Mouse (Mus musculus) stomach, embryonic 16.5 days (tissue): ENCODE data around the gene Zfp248. TPM values are rescaled to one million over a fixed set of nuclear protein-coding genes. Genes with fewer than 3 reads are reported as not detected.

Experiments used
- ATAC-seq: fragments of 200-750 bp; cut with Nextera tagmentation; 2 replicates; pipeline ENCODE4 v1.8.0; 2017; ENCODE audit warnings: moderate number of reproducible peaks, moderate TSS enrichment; ENCODE audit not compliant: insufficient read depth, low FRiP score
- H3K27ac ChIP-seq: fragments of 300-500 bp; sonication (generic); 2 replicates; pipeline ENCODE4 v1.5.1; 2014; ENCODE audit warnings: low read length
- H3K27me3 ChIP-seq: fragments of 300-500 bp; sonication (generic); 2 replicates; pipeline ENCODE4 v1.6.1; 2014; ENCODE audit warnings: low read length, control low read depth, mixed read lengths; ENCODE audit not compliant: control insufficient read depth, insufficient read depth
- H3K36me3 ChIP-seq: fragments of 300-500 bp; sonication (generic); 2 replicates; pipeline ENCODE4 v1.6.1; 2014; ENCODE audit warnings: low read length; ENCODE audit not compliant: control insufficient read depth, insufficient read depth
- H3K4me1 ChIP-seq: fragments of 300-500 bp; sonication (generic); 2 replicates; pipeline ENCODE4 v1.6.1; 2014; ENCODE audit warnings: low read length, control low read depth, mixed read lengths; ENCODE audit not compliant: control insufficient read depth, insufficient read depth
- H3K4me2 ChIP-seq: fragments of 300-500 bp; sonication (generic); 2 replicates; pipeline ENCODE4 v1.6.1; 2014; ENCODE audit warnings: low read depth, low read length, mixed read lengths
- H3K4me3 ChIP-seq: fragments of 300-500 bp; sonication (generic); replicated peaks from 2 replicates; pipeline ENCODE4 v1.5.1; 2014; ENCODE audit warnings: mild to moderate bottlenecking, low read length
- H3K9ac ChIP-seq: fragments of 300-500 bp; sonication (generic); 2 replicates; pipeline ENCODE4 v1.6.1; 2014; ENCODE audit warnings: low read length
- H3K9me3 ChIP-seq: fragments of 300-500 bp; sonication (generic); replicated peaks from 2 replicates; pipeline ENCODE4 v1.6.1; 2016; ENCODE audit warnings: low read length, control low read depth; ENCODE audit not compliant: control insufficient read depth
- WGBS: fragments of 180-500 bp; shearing (Covaris S2); extraction: QIAGEN DNeasy Blood & Tissue Kit; methylation state at CpG from one replicate; pipeline ENCODE4 v1.1.7; 2014; 5-methylcytosine and 5-hydroxymethylcytosine counted together
- polyA plus RNA-seq: library from polyadenylated mRNA; unstranded; fragments of >200 nt; fragmentation: Nextera tagmentation; extraction: Ambion mirVana; gene quantifications from 2 replicates; pipeline ENCODE4 v1.2.1, GENCODE M21; 2015

Zfp248 gene
- 7.0 and 7.8 TPM in 2 replicates for polyA plus RNA-seq

GRCm38 (mm10) chr6:118455042-118455631 lies at the start of gene Zfp248:
Gene Zfp248, minus strand, starts transcription at chr6:118455528.
- H3K4me3 ChIP-seq, result peak within 1 kb of the TSS; percentile 82
- no peaks in the 10 kb centered on the region for H3K27me3 ChIP-seq
- peaks cover 8% of the 10 kb centered on the region for H3K4me1 ChIP-seq
- peak; percentile 93 for ATAC-seq
- WGBS, result under 1% methylated on average over 43 of the region's 43 CpGs
- peak within 1 kb of the TSS; percentile 98 for H3K27ac ChIP-seq
- H3K9me3 ChIP-seq, result no peaks in the 10 kb centered on the region
- peak within 1 kb of the TSS; percentile 72 for H3K4me2 ChIP-seq
- H3K9ac ChIP-seq, result peak within 1 kb of the TSS; percentile 91
- H3K36me3 ChIP-seq, result no peaks in the 10 kb centered on the region

GRCm38 (mm10) chr6:118499010-118499409 lies 43.7 kb upstream of the Zfp248 start:
- H3K4me2 ChIP-seq, result no peak overlapping the region
- H3K4me1 ChIP-seq, result no peaks in the 10 kb centered on the region
- no peak overlapping the region for H3K4me3 ChIP-seq
- peaks cover 3% of the 10 kb centered on the region; the same call in 1 of the 2 replicates for H3K36me3 ChIP-seq
- 81% methylated on average over 7 of the region's 7 CpGs for WGBS
- no peaks in the 10 kb centered on the region for H3K9me3 ChIP-seq
- no peaks in the 10 kb centered on the region for H3K27me3 ChIP-seq
- H3K9ac ChIP-seq, result no peak overlapping the region
- ATAC-seq, result no peak
- H3K27ac ChIP-seq, result no peak overlapping the region

GRCm38 (mm10) chr6:118482125-118482524 lies 26.8 kb upstream of the Zfp248 start:
- no peaks in the 10 kb centered on the region; the same call in 1 of the 2 replicates for H3K4me1 ChIP-seq
- no peaks in the 10 kb centered on the region for H3K27me3 ChIP-seq
- H3K4me2 ChIP-seq, result no peak overlapping the region
- no peak overlapping the region for H3K4me3 ChIP-seq
- 83% methylated on average over 1 of the region's 1 CpGs for WGBS
- H3K36me3 ChIP-seq, result no peaks in the 10 kb centered on the region
- H3K27ac ChIP-seq, result no peak overlapping the region
- no peak for ATAC-seq
- no peaks in the 10 kb centered on the region for H3K9me3 ChIP-seq
- no peak overlapping the region for H3K9ac ChIP-seq

- peak within 1 kb of the TSS; percentile 82 for H3K9ac ChIP-seq
- H3K4me3 ChIP-seq, result peak within 1 kb of the TSS; percentile 67
- under 1% methylated on average over 47 of the region's 57 CpGs for WGBS
- H3K9me3 ChIP-seq, result no peaks in the 10 kb centered on the region
- no peaks in the 10 kb centered on the region for H3K36me3 ChIP-seq
- H3K27me3 ChIP-seq, result no peaks in the 10 kb centered on the region
- peak; percentile 92 for ATAC-seq
- peaks cover 5% of the 10 kb centered on the region; the same call in 1 of the 2 replicates for H3K4me1 ChIP-seq
- H3K4me2 ChIP-seq, result peak within 1 kb of the TSS; percentile 67
- H3K27ac ChIP-seq, result peak within 1 kb of the TSS; percentile 82
Observed at GRCm38 (mm10) chr6:118478957-118479708, 23.8 kb upstream of the Zfp248 start, which contains the start of gene Zfp9. Gene Zfp9, minus strand, starts transcription at chr6:118479320.

GRCm38 (mm10) chr6:118477875-118478785 lies 22.8 kb upstream of the Zfp248 start:
- Histone ChIP-seq H3K9me3 (no peaks in the 10 kb centered on the region), H3K36me3 (no peaks in the 10 kb centered on the region), H3K4me1 (peaks cover 5% of the 10 kb centered on the region; the same call in 1 of the 2 replicates), H3K27me3 (no peaks in the 10 kb centered on the region), H3K27ac (peak overlapping the region; percentile 76), H3K4me3 (peak overlapping the region; percentile 67), H3K9ac (peak overlapping the region; percentile 82), H3K4me2 (peak overlapping the region; percentile 67)
- 33% methylated on average over 10 of the region's 10 CpGs for WGBS
- no peak for ATAC-seq

- H3K9me3 ChIP-seq, result no peaks in the 10 kb centered on the region
- no peak overlapping the region for H3K4me3 ChIP-seq
- no peaks in the 10 kb centered on the region for H3K27me3 ChIP-seq
- H3K9ac ChIP-seq, result no peak overlapping the region
- H3K4me2 ChIP-seq, result no peak overlapping the region
- 81% methylated on average over 15 of the region's 15 CpGs for WGBS
- no peak overlapping the region for H3K27ac ChIP-seq
- H3K36me3 ChIP-seq, result peaks cover 14% of the 10 kb centered on the region; the same call in 1 of the 2 replicates
- ATAC-seq, result no peak
- H3K4me1 ChIP-seq, result no peaks in the 10 kb centered on the region
Observed at GRCm38 (mm10) chr6:118462069-118462705, 6.9 kb upstream of the Zfp248 start.

- Histone ChIP-seq H3K4me1 (peaks cover 8% of the 10 kb centered on the region), H3K4me2 (no peak overlapping the region), H3K9ac (no peak overlapping the region), H3K27ac (no peak overlapping the region), H3K9me3 (no peaks in the 10 kb centered on the region), H3K27me3 (no peaks in the 10 kb centered on the region), H3K36me3 (no peaks in the 10 kb centered on the region), H3K4me3 (no peak overlapping the region)
- no peak for ATAC-seq
- WGBS, result 85% methylated on average over 1 of the region's 1 CpGs
Observed at GRCm38 (mm10) chr6:118457726-118458125, 2.4 kb upstream of the Zfp248 start.

- WGBS, result 26% methylated on average over 8 of the region's 8 CpGs
- Histone ChIP-seq H3K4me3 (peak overlapping the region; percentile 82), H3K27ac (peak overlapping the region; percentile 98; the same call in 1 of the 2 replicates), H3K4me2 (peak overlapping the region; percentile 72), H3K4me1 (peaks cover 8% of the 10 kb centered on the region), H3K27me3 (no peaks in the 10 kb centered on the region), H3K9me3 (no peaks in the 10 kb centered on the region), H3K36me3 (no peaks in the 10 kb centered on the region), H3K9ac (peak overlapping the region; percentile 91)
- no peak for ATAC-seq
Observed at GRCm38 (mm10) chr6:118454452-118454851, 876 bp downstream of the Zfp248 start.
